11 mouse cellular contexts compared by ENCODE assay signal in the genomic region with DNA sequence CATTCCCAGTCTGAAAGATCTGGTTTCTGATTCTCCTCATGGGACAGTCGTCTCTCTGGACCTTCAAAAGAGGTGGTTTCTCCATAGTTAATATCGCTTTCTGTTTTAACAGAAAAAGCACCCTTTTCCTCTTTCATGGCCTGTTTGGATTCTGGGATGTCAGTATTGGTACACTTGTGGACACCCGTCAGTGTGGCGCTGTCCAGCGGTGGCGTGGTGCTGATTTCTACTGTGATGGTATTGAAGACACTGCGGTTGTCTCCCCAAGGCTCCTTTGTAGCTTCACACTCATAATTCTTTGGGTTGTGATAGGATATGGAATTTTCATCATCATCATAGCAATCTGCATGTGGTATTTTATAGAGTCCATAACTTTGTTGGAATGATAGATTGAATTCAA. TPM values are rescaled to one million over a fixed set of nuclear protein-coding genes. Genes with fewer than 3 reads are reported as not detected.
DNase-seq lines count a peak whose midpoint lies in the region; ATAC-seq and TF ChIP-seq lines count a peak whose summit lies in the region.
"Had no signal": no experiment of that assay in that cellular context is flagged by ENCODE, and none has a peak within 500 bp of the region (broad histone marks: within the 10 kb centered on the region; RNA-seq: fewer than 3 reads in every experiment).

No protein-coding gene starts in this region.

- no peak overlapping the region for H3K4me3 ChIP-seq in forebrain, embryonic 11.5 days (ENCODE audit: low read depth, low read length)
- no peak overlapping the region for H3K4me3 ChIP-seq in forebrain, embryonic 12.5 days (replicated peaks)
- no peak overlapping the region for H3K4me3 ChIP-seq in lung, adult 2 months (replicated peaks; ENCODE audit: extremely low read depth, low read depth, low read length)
- H3K4me3 ChIP-seq in embryonic facial prominence, embryonic 10.5 days: no peak overlapping the region
- H3K4me3 ChIP-seq: embryonic facial prominence, embryonic 13.5 days; heart, adult 2 months; midbrain, embryonic 12.5 days had no signal

- H3K36me3 ChIP-seq in forebrain, embryonic 11.5 days (ENCODE audit: control insufficient read depth, insufficient read depth, low read length): no peaks in the 10 kb centered on the region
- no peaks in the 10 kb centered on the region for H3K36me3 ChIP-seq in forebrain, embryonic 12.5 days (replicated peaks)
- no peaks in the 10 kb centered on the region for H3K36me3 ChIP-seq in embryonic facial prominence, embryonic 10.5 days (replicated peaks)
- H3K36me3 ChIP-seq: embryonic facial prominence, embryonic 13.5 days; midbrain, embryonic 12.5 days had no signal

- H3K4me2 ChIP-seq in forebrain, embryonic 11.5 days (ENCODE audit: low read depth, low read length, severe bottlenecking): no peak overlapping the region
- no peak overlapping the region for H3K4me2 ChIP-seq in forebrain, embryonic 12.5 days
- H3K4me2 ChIP-seq: embryonic facial prominence, embryonic 13.5 days; midbrain, embryonic 12.5 days had no signal

- whole genome bisulfite sequencing in forebrain, embryonic 11.5 days: 20% methylated on average over 7 of the region's 7 CpGs
- WGBS in forebrain, embryonic 12.5 days: 27% methylated on average over 7 of the region's 7 CpGs
- WGBS in lung, adult 2 months: 28% methylated on average over 7 of the region's 7 CpGs
- WGBS in embryonic facial prominence, embryonic 10.5 days: 21% methylated on average over 7 of the region's 7 CpGs

- no peak overlapping the region for H3K27ac ChIP-seq in forebrain, embryonic 11.5 days (ENCODE audit: low read depth, low read length)
- no peak overlapping the region for H3K27ac ChIP-seq in forebrain, embryonic 12.5 days
- H3K27ac ChIP-seq in embryonic facial prominence, embryonic 10.5 days (replicated peaks): no peak overlapping the region
- H3K27ac ChIP-seq: embryonic facial prominence, embryonic 13.5 days; heart, adult 2 months; midbrain, embryonic 12.5 days had no signal

- no peak overlapping the region for H3K9ac ChIP-seq in forebrain, embryonic 11.5 days (ENCODE audit: low read length)
- H3K9ac ChIP-seq in forebrain, embryonic 12.5 days: no peak overlapping the region
- H3K9ac ChIP-seq: embryonic facial prominence, embryonic 13.5 days; midbrain, embryonic 12.5 days had no signal

- ATAC-seq in forebrain, embryonic 11.5 days (replicated peaks; ENCODE audit: low FRiP score): no peak
- no peak for ATAC-seq in forebrain, embryonic 12.5 days (ENCODE audit: low FRiP score)

- TF ChIP-seq CTCF in lung, adult 2 months (IDR thresholded peaks at IDR 0.05; ENCODE audit: insufficient read depth, low read length): no peak

- peak; percentile 76 for DNase-seq in forebrain, embryonic 11.5 days (ENCODE audit: low spot score)
- peak; percentile 1 for DNase-seq in lung, postnatal 36 days
- no peak for DNase-seq in lung, adult 2 months
- peak; percentile 76 for DNase-seq in embryonic facial prominence, embryonic 10.5 days (ENCODE audit: low spot score)
- peak; percentile 63 for DNase-seq in retina, embryonic 14.5 days (ENCODE audit: low spot score)
- DNase-seq in right cerebral cortex, postnatal 10 days (ENCODE audit: low spot score in 2 of 2): no peak
- DNase-seq in thymus, postnatal 10 days (ENCODE audit: low spot score in 2 of 2): no peak

- no peak for TF ChIP-seq POLR2A in lung, adult 2 months (IDR thresholded peaks at IDR 0.05; ENCODE audit: borderline replicate concordance, extremely low read depth, low read depth, low read length)

- H3K9me3 ChIP-seq in forebrain, embryonic 11.5 days (ENCODE audit: control insufficient read depth, low read length): no peaks in the 10 kb centered on the region
- H3K9me3 ChIP-seq in forebrain, embryonic 12.5 days: no peaks in the 10 kb centered on the region
- H3K9me3 ChIP-seq in embryonic facial prominence, embryonic 10.5 days: no peaks in the 10 kb centered on the region
- H3K9me3 ChIP-seq: embryonic facial prominence, embryonic 13.5 days; midbrain, embryonic 12.5 days had no signal

- H3K27me3 ChIP-seq in forebrain, embryonic 11.5 days (ENCODE audit: control insufficient read depth, insufficient read depth, low read length): no peaks in the 10 kb centered on the region
- H3K27me3 ChIP-seq in forebrain, embryonic 12.5 days: no peaks in the 10 kb centered on the region
- H3K27me3 ChIP-seq in embryonic facial prominence, embryonic 10.5 days (replicated peaks; ENCODE audit: low read depth, poor library complexity, severe bottlenecking): no peaks in the 10 kb centered on the region
- H3K27me3 ChIP-seq: embryonic facial prominence, embryonic 13.5 days; midbrain, embryonic 12.5 days had no signal

- no peaks in the 10 kb centered on the region for H3K4me1 ChIP-seq in forebrain, embryonic 11.5 days (replicated peaks; ENCODE audit: control insufficient read depth, insufficient read depth, low read length)
- no peaks in the 10 kb centered on the region for H3K4me1 ChIP-seq in forebrain, embryonic 12.5 days
- no peaks in the 10 kb centered on the region for H3K4me1 ChIP-seq in lung, adult 2 months (ENCODE audit: control insufficient read depth, insufficient read depth, low read length)
- H3K4me1 ChIP-seq in embryonic facial prominence, embryonic 10.5 days: no peaks in the 10 kb centered on the region
- H3K4me1 ChIP-seq: embryonic facial prominence, embryonic 13.5 days; midbrain, embryonic 12.5 days had no signal

RNA-seq across cellular contexts. Expression of gene Gpr149, which starts 10.1 kb away (rescaled TPM):
- 0.12 and 0.27 TPM in 2 replicates for polyA plus RNA-seq in forebrain, embryonic 11.5 days (2014; fragmentation: Nextera tagmentation; extraction: Ambion mirVana)
- 1.1 and 1.3 TPM in 2 replicates for polyA plus RNA-seq in forebrain, embryonic 12.5 days (2016; fragmentation: Nextera tagmentation; extraction: Ambion mirVana)
- 0.02 TPM in 1 of 2 replicates, not detected in the other for polyA plus RNA-seq in lung, adult 2 months (2012; rRNA removed)
- polyA plus RNA-seq in embryonic facial prominence, embryonic 10.5 days (2016; fragmentation: Nextera tagmentation; extraction: Ambion mirVana): 0.05 and 0.15 TPM in 2 replicates
- polyA plus RNA-seq: heart, adult 2 months had no signal

Comparison
In these comparisons a context has a peak if more than half of its experiments do, and no peak if none do; other contexts are left out.
1. DNase-seq: peak in forebrain, embryonic 11.5 days (single experiment), lung, postnatal 36 days (single experiment), embryonic facial prominence, embryonic 10.5 days (single experiment) and retina, embryonic 14.5 days (single experiment); none in lung, adult 2 months (single experiment), right cerebral cortex, postnatal 10 days (0 of 2) and thymus, postnatal 10 days (0 of 2).